Mouse (Mus musculus): Measurements from ENCODE around the gene Prpf18.

Prpf18 gene

DNA sequence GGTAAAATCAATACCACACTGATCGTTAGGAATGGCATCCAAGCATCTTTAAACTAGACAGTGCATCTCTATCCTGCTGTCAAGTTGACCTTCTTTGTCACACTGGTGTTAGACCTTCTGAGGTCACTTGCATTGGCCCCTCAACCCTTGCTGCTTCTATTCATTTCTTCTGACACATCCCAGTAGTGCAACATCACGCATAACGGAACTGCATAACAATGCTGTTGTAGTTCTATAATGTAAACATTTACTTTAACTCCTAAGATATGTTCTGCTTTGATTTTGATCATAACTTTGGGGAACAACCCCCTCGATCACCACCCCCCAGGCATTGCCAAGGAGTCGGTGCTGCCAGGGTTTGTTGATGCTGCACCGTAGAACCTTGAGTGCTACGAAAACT lies 75.9 kb downstream of the Prpf18 start:
- DNase-seq (ENCODE audit: extremely low read depth, low read depth): no peak

DNA sequence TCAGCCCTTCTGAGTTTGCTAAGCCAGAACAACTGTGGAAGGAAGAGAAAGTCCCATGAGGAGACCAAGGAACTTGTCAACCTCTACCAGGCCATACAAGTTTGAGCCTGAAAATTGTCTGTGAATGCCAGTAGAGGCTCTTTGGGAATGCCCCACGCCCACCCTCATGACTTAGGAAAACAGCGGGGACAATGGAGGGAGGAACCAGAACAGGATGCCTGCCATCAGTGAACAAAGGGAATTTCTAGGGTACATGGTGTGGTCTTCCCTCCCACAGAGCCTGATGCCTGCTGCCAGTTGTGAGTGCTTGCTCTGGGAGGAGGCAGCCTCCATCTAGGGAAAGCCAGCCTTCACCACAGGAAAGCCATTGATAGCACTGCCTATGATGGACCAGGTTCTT lies 76.8 kb downstream of the Prpf18 start:
- DNase-seq (ENCODE audit: extremely low read depth, low read depth): no peak

DNA sequence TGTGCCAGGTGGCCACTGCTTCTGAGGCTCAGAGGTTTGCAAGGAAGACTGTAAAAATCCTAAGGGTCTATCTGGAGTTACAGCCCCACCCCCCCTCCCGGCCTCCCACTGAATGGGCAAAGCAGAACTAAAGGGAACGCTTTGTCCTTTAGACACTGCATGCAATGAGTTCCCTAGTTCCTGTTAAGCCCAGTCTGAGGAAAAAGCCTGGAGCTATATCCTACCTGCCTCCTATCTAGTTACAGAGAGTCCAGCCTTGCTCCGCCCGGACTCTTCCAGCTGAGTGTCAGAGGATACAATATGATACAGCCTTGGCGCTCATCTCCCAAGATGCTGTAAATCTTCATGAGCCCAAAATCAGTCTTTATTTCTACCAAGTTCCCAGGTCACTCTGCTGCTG lies 77.7 kb downstream of the Prpf18 start:
- DNase-seq (ENCODE audit: extremely low read depth, low read depth): no peak

DNA sequence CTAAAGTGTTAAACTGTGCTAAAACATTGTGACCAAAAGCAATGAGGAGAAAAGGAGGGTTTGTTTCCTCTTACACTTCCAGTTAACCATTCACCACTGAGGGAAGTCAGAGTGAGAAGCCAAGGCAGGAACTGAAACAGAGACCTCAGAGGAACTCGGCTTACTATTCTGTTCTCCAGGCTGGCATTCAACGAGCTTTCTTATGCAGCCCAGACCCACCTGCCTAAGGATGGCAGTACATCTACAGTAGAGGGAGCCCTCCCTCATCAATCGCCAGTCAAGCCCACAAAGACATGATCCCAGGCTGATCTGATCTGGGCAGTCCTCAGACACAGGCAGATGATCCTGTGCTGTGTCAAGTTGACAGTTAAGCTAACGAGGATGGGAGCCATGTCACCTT lies 78.5 kb downstream of the Prpf18 start:
- DNase-seq (ENCODE audit: extremely low read depth, low read depth): no peak

DNA sequence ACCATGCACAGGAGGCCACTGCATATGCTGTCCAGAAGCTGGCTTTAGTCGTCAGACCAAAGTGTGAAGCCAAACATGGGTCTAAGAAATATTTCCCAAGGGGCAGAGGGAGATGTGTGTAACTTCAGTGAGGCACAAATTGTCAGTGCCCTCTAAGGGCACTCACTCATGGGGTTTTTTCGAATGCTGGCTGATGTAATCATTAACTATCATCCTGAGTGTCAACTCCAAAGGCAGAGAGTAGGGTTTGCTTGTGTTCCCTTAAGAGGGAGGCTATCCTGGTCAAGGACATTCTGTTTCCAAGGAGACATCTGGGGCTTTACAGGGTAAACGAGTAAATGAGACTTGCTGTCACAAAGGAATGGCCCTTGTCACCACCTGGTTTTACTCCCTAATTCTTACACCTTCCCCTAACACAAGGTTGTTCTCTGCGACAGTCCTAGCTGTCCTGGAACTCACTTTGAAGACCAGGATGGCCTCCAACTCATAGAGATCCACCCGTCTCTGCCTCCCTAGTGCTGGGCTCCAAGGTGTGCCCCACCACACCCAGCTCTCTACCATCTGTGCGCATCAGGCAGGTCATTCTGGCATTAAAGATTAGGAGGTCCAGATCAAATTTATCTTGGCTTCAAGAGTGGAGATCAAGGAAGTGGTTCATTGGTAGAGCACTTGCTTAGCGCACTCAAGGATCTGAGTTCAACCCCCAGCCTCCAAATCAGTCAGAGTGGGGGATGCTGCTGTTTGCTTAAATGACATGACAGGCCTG lies 79.2 kb downstream of the Prpf18 start:
- no peak for DNase-seq (ENCODE audit: extremely low read depth, low read depth)

All from MEL-GATA-1-ER (cell line).